Mouse (Mus musculus) neural tube, embryonic 12.5 days (tissue): ENCODE measurements around the gene Fam3c. TPM values are rescaled to one million over a fixed set of nuclear protein-coding genes. Genes with fewer than 3 reads are reported as not detected.
A peak's percentile ranks its signal among the peaks of the same experiment; 100 is the strongest.

Experiments
- ATAC-seq: fragments of 200-750 bp; cut with Nextera tagmentation; 2 replicates; pipeline ENCODE4 v1.8.0; 2017; ENCODE audit warnings: low read depth, mild to moderate bottlenecking, moderate TSS enrichment, moderate library complexity; ENCODE audit not compliant: low FRiP score
- H3K27ac ChIP-seq: fragments of 300-500 bp; sonication (generic); 2 replicates; pipeline ENCODE4 v1.5.1; 2016
- H3K27me3 ChIP-seq: fragments of 300-500 bp; sonication (generic); replicated peaks from 2 replicates; pipeline ENCODE4 v1.6.1; 2016; ENCODE audit warnings: mild to moderate bottlenecking
- H3K36me3 ChIP-seq: fragments of 300-500 bp; sonication (generic); 2 replicates; pipeline ENCODE4 v1.6.1; 2016; ENCODE audit warnings: mild to moderate bottlenecking
- H3K4me1 ChIP-seq: fragments of 300-500 bp; sonication (generic); 2 replicates; pipeline ENCODE4 v1.6.1; 2016
- H3K4me2 ChIP-seq: fragments of 300-500 bp; sonication (generic); replicated peaks from 2 replicates; pipeline ENCODE4 v1.6.1; 2016; ENCODE audit warnings: mild to moderate bottlenecking
- H3K4me3 ChIP-seq: fragments of 300-500 bp; sonication (generic); 2 replicates; pipeline ENCODE4 v1.5.1; 2016
- H3K9ac ChIP-seq: fragments of 300-500 bp; sonication (generic); 2 replicates; pipeline ENCODE4 v1.6.1; 2016; ENCODE audit warnings: mild to moderate bottlenecking
- H3K9me3 ChIP-seq: fragments of 300-500 bp; sonication (generic); 2 replicates; pipeline ENCODE4 v1.6.1; 2016; ENCODE audit warnings: mild to moderate bottlenecking
- WGBS: fragments of 180-500 bp; shearing (Covaris S2); methylation state at CpG from one replicate; pipeline ENCODE4 v1.1.7; 2016; 5-methylcytosine and 5-hydroxymethylcytosine counted together
- polyA plus RNA-seq: library from polyadenylated mRNA; unstranded; fragments of >200 nt; fragmentation: Nextera tagmentation; extraction: Ambion mirVana; gene quantifications from 2 replicates; pipeline ENCODE4 v1.2.1, GENCODE M21; 2016

Gene Fam3c
- polyA plus RNA-seq, 1 experiment from 2014 or later = 27.1 TPM

GRCm38 (mm10) chr6:22327931-22328330 is 28.1 kb downstream of the Fam3c start:
- H3K9me3 ChIP-seq = no peaks in the 10 kb centered on the region
- H3K4me3 ChIP-seq = no peak overlapping the region
- 84% methylated on average over 8 of the region's 8 CpGs for WGBS
- no peaks in the 10 kb centered on the region for H3K27me3 ChIP-seq
- ATAC-seq = no peak
- H3K4me2 ChIP-seq = no peak overlapping the region
- H3K4me1 ChIP-seq = no peaks in the 10 kb centered on the region
- no peak overlapping the region for H3K27ac ChIP-seq
- no peaks in the 10 kb centered on the region for H3K36me3 ChIP-seq
- H3K9ac ChIP-seq = no peak overlapping the region

GRCm38 (mm10) chr6:22327091-22327490 is 29.0 kb downstream of the Fam3c start:
- no peak overlapping the region for H3K4me2 ChIP-seq
- no peak overlapping the region for H3K9ac ChIP-seq
- H3K9me3 ChIP-seq = no peaks in the 10 kb centered on the region
- H3K27me3 ChIP-seq = no peaks in the 10 kb centered on the region
- no peaks in the 10 kb centered on the region for H3K4me1 ChIP-seq
- WGBS = 84% methylated on average over 4 of the region's 4 CpGs
- no peak overlapping the region for H3K27ac ChIP-seq
- no peaks in the 10 kb centered on the region for H3K36me3 ChIP-seq
- no peak overlapping the region for H3K4me3 ChIP-seq
- no peak for ATAC-seq

DNA sequence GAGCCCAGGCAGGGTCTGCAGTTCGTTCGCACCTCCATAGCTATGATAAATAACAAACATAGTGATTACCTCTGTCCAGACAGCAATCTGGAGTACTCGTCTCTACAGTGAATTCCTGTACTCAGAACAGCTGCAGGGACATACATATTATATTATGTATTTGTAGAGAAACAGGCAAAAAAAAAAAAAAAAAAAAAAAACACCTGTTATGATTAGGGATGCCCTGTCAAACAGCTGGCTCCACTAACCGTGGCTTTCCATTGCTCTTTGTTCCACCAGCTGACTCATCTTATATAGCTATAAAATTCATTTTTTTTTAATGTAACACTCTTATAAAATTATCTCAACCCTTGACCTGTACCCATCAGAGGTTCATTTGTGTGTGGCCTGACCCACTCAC is 29.8 kb downstream of the Fam3c start:
- 83% methylated on average over 4 of the region's 4 CpGs for WGBS
- no peak for ATAC-seq
- no peaks in the 10 kb centered on the region for H3K9me3 ChIP-seq

DNA sequence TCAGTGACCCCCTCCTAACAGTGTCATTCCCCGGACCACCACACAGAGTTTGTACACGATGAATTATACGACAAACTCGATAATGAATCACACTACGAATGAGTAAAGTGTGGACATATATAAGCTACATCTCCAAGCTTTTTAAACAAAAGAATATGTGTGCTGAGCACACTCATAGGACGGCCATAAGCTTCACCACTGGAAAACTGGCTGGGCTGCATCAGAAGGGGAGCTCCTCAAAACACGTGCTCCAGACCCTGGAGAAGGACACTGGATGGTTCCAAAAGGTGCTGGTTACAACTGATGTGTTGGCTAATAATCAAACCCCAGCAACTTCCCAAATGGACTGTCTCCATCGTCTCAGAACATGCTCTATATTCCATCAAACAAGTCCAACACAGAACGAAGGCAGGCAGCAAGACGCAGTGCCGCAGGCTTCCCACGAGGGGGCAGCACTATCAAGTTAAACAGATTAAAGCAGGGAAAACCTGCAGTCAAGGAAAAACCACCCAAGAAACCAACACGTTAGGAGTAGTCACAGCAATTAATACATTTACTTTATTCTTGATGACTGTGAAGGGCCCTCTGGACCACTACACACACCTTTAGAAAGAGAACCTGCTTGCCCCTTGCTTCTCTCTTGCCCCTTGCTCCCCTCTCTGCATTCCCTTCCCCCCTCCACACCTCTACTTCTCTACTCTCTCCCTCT is 30.5 kb downstream of the Fam3c start:
- no peaks in the 10 kb centered on the region for H3K27me3 ChIP-seq
- ATAC-seq = peak; percentile 52; the same call in 1 of the 2 replicates
- 60% methylated on average over 13 of the region's 13 CpGs for WGBS

More for the DNA sequence above, 29.8 kb downstream of the Fam3c start:
- no peak overlapping the region for H3K4me2 ChIP-seq
- no peak overlapping the region for H3K9ac ChIP-seq
- no peak overlapping the region for H3K4me3 ChIP-seq
- H3K4me1 ChIP-seq = no peaks in the 10 kb centered on the region
- H3K27me3 ChIP-seq = no peaks in the 10 kb centered on the region
- H3K36me3 ChIP-seq = no peaks in the 10 kb centered on the region
- H3K27ac ChIP-seq = no peak overlapping the region

DNA sequence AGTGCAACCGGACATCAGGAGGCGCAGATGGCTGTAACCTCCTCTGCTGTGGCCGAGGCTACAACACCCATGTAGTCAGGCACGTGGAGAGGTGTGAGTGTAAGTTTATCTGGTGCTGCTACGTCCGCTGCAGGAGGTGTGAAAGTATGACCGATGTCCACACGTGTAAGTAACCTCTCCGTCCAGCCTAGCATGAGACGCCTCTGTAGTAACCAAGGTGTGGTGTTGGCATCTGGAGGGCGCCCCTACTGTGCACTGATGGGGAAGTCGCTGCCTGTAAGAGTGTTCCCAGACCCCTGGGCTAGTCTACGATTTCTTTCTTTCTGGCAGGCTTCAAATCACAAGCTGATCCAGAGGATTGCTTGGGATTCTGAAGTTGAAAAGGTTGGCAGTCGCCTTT is 58.0 kb downstream of the Fam3c start:
- Histone ChIP-seq H3K27ac (no peak overlapping the region), H3K27me3 (no peaks in the 10 kb centered on the region; the same call in 1 of the 2 replicates), H3K4me2 (no peak overlapping the region), H3K4me1 (no peaks in the 10 kb centered on the region), H3K9me3 (no peaks in the 10 kb centered on the region), H3K4me3 (no peak overlapping the region), H3K36me3 (no peaks in the 10 kb centered on the region), H3K9ac (no peak overlapping the region)
- 55% methylated on average over 14 of the region's 14 CpGs for WGBS
- ATAC-seq = no peak

More for the DNA sequence above, 30.5 kb downstream of the Fam3c start:
- no peak overlapping the region for H3K4me3 ChIP-seq
- no peak overlapping the region for H3K4me2 ChIP-seq
- H3K27ac ChIP-seq = no peak overlapping the region
- no peaks in the 10 kb centered on the region for H3K9me3 ChIP-seq
- H3K36me3 ChIP-seq = no peaks in the 10 kb centered on the region
- H3K4me1 ChIP-seq = no peaks in the 10 kb centered on the region
- no peak overlapping the region for H3K9ac ChIP-seq

GRCm38 (mm10) chr6:22297028-22297427 is 59.0 kb downstream of the Fam3c start:
- H3K27ac ChIP-seq = no peak overlapping the region
- H3K9ac ChIP-seq = no peak overlapping the region
- H3K4me1 ChIP-seq = no peaks in the 10 kb centered on the region
- H3K36me3 ChIP-seq = no peaks in the 10 kb centered on the region
- no peak overlapping the region for H3K4me2 ChIP-seq
- no peak overlapping the region for H3K4me3 ChIP-seq
- ATAC-seq = no peak
- 74% methylated on average over 6 of the region's 6 CpGs for WGBS
- H3K9me3 ChIP-seq = no peaks in the 10 kb centered on the region
- no peaks in the 10 kb centered on the region; the same call in 1 of the 2 replicates for H3K27me3 ChIP-seq

DNA sequence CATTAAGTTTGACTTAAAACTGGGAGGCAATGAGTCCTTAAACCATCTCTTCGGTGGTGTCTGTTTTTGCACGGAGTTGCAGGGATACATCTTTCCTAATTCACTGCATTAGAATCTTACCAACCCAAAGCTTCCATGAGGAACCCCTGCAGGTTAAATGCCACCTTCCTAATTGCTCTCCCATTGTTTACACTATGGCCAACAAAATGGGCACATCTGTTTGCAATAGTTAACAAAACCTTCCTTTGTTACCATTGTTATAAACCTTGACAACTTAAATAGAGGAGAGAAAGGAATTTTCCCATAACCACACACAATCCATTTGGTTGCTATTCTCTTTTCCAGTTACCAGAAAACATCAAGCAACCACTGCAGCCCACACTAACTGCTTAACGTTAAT is 62.1 kb downstream of the Fam3c start:
- Histone ChIP-seq H3K27ac (no peak overlapping the region), H3K4me2 (no peak overlapping the region), H3K27me3 (peaks cover 17% of the 10 kb centered on the region), H3K4me3 (no peak overlapping the region), H3K9ac (no peak overlapping the region), H3K9me3 (no peaks in the 10 kb centered on the region), H3K4me1 (peaks cover 8% of the 10 kb centered on the region), H3K36me3 (no peaks in the 10 kb centered on the region)
- WGBS = 13% methylated on average over 3 of the region's 3 CpGs
- no peak for ATAC-seq

DNA sequence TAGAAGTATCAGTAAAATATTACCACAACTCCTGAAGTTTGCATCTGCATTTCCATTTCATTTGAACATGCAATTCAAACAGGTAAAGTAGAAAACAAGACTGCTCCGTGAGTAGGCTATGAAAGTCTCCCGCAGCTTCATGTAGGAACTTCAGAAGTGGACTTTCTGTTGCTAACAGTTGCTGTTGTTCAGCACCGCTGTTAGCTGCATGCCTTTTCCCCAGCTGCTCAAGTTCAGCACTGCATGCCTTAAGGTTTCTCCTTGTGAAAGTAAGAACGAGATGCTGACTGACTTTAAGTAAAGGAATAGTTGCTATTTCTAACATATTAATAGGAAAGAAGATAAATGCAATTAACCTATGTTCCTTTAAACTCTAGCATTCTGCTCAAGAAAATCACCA is 64.0 kb downstream of the Fam3c start:
- no peaks in the 10 kb centered on the region for H3K36me3 ChIP-seq
- no peak overlapping the region for H3K9ac ChIP-seq
- no peaks in the 10 kb centered on the region for H3K9me3 ChIP-seq
- no peak overlapping the region for H3K4me2 ChIP-seq
- H3K4me1 ChIP-seq = peaks cover 19% of the 10 kb centered on the region
- H3K27ac ChIP-seq = no peak overlapping the region
- H3K4me3 ChIP-seq = no peak overlapping the region
- WGBS = 35% methylated on average over 4 of the region's 4 CpGs
- peaks cover 35% of the 10 kb centered on the region for H3K27me3 ChIP-seq
- no peak for ATAC-seq

- no peaks in the 10 kb centered on the region for H3K36me3 ChIP-seq
- no peak for ATAC-seq
- H3K9me3 ChIP-seq = no peaks in the 10 kb centered on the region
- 69% methylated on average over 8 of the region's 8 CpGs for WGBS
- no peak overlapping the region for H3K4me3 ChIP-seq
- no peak overlapping the region for H3K27ac ChIP-seq
- H3K27me3 ChIP-seq = peaks cover 41% of the 10 kb centered on the region
- H3K4me1 ChIP-seq = peaks cover 19% of the 10 kb centered on the region
- no peak overlapping the region for H3K4me2 ChIP-seq
- no peak overlapping the region for H3K9ac ChIP-seq
These were observed 65.3 kb downstream of the Fam3c start for GRCm38 (mm10) chr6:22290790-22291189.

DNA sequence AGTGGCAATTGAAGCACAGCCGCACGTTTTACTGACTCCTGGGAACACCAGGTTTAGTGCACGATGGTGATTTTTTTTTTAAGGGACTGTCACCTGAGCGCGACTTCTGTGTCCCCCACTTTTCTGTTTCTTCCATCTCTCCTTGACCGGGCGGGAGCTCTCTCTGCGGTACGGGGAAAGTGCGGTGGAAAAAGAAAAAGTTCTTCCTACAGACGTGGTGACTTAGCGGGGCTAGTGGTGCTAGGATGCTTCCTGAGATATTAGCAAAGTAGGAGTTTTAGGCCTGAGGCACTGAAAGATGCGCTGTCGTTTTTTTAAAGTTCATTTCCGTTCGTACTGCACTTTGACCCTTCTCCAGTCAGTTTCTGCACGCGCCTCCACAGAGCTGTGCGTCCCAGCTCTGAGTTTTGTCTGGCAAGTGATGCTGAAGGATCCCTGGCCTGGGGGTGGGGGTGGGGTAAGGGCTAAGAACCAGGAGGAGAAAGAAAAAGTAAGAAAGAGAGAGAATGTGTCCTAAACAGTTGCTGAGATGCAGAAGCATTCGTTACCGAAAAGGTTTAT is 66.5 kb downstream of the Fam3c start:
- no peaks in the 10 kb centered on the region for H3K9me3 ChIP-seq
- no peak overlapping the region for H3K27ac ChIP-seq
- ATAC-seq = no peak
- H3K4me3 ChIP-seq = peak overlapping the region; percentile 34; the same call in 1 of the 2 replicates
- peaks cover 19% of the 10 kb centered on the region for H3K4me1 ChIP-seq
- H3K36me3 ChIP-seq = no peaks in the 10 kb centered on the region
- H3K9ac ChIP-seq = no peak overlapping the region
- H3K27me3 ChIP-seq = peaks cover 41% of the 10 kb centered on the region
- WGBS = 2% methylated on average over 21 of the region's 21 CpGs
- peak overlapping the region; percentile 74 for H3K4me2 ChIP-seq

DNA sequence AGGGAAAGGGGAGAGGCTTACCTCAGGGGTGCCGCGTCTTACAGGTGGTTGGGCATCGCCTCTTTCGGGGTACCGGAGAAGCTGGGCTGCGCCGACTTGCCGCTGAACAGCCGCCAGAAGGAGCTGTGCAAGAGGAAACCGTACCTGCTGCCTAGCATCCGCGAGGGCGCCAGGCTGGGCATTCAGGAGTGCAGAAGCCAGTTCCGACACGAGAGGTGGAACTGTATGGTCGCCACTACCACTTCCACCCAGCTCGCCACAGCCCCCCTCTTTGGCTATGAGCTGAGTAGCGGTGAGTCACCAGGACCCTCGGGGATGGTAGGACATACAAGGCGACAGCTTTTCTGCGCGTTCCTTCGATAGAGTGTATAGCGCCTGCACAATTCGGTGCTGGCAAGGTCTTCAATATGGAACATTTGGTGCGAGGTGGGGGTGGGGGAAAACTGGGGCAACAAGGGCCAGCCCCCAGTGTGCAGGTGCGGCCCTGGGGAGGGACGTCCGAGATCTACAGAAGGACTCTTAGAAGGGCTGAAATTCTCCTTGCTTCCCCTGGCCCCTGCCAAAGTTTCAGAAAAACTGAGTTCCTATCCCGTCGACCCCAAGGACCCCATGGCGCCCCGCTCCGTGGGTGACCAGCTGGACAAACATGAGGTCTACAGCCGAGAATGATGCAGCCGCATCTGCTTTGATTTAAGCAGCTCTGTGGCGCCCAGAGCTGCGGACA is 67.1 kb downstream of the Fam3c start:
- H3K9me3 ChIP-seq = no peaks in the 10 kb centered on the region
- H3K27ac ChIP-seq = no peak overlapping the region
- under 1% methylated on average over 38 of the region's 38 CpGs for WGBS
- H3K36me3 ChIP-seq = no peaks in the 10 kb centered on the region
- peak overlapping the region; percentile 74 for H3K4me2 ChIP-seq
- peak; percentile 80 for ATAC-seq
- H3K4me3 ChIP-seq = peak overlapping the region; percentile 34
- H3K9ac ChIP-seq = no peak overlapping the region; the same call in 1 of the 2 replicates
- peaks cover 41% of the 10 kb centered on the region for H3K27me3 ChIP-seq
- H3K4me1 ChIP-seq = peaks cover 19% of the 10 kb centered on the region

DNA sequence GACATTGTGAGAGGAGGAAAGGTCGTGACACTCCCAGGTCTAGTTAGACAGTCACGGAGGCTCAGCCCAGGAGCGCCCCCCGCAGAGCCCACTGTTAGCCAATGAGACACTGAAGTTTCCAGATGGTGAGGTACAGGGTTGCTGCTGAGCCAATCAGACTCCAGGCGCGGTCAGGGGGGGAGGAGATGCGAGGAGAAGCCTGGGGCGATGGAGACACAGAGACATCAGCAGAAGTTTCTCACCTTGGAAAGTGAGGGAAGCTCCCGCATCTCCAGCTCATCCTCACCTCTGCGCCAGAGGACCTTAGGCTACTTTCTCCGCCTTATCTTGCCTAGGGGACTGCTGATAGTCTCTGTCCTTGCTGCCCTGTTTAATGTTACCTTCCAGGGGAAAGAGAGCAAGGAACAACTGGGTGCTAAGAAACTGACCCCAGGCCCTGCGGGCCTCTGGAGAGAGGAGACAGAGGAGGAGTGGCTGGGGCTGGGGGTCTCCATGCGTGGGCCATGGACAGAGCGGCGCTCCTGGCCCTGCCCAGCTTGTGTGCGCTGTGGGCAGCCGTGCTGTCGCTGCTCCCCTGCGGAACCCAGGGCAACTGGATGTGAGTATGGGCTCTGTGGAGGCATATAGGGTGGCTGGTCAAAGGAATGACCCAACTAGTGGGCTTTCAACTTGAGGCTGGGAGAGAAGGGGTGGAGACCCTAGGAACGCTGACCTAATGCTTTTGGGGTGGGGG is 67.9 kb downstream of the Fam3c start, which contains the start of gene Wnt16:
TSS of gene Wnt16 (plus strand) at position 224 of the 733 bp plus-strand sequence.
- H3K27ac ChIP-seq = no peak within 1 kb of the TSS
- no peaks in the 10 kb centered on the region for H3K36me3 ChIP-seq
- H3K9me3 ChIP-seq = no peaks in the 10 kb centered on the region
- H3K27me3 ChIP-seq = peaks cover 41% of the 10 kb centered on the region
- peak within 1 kb of the TSS; percentile 74 for H3K4me2 ChIP-seq
- no peak within 1 kb of the TSS; the same call in 1 of the 2 replicates for H3K9ac ChIP-seq
- H3K4me1 ChIP-seq = peaks cover 19% of the 10 kb centered on the region
- peak; percentile 74 for ATAC-seq
- 1% methylated on average over 20 of the region's 20 CpGs for WGBS
- H3K4me3 ChIP-seq = peak within 1 kb of the TSS; percentile 34
